Mouse (Mus musculus) liver (tissue): ENCODE data around the gene Lancl2.

Experiments used
- DNase-seq: peaks from one replicate; pipeline ENCODE4 v3.0.0-alpha.2; 2020; ENCODE audit warnings: mixed read lengths

Lancl2 gene

GRCm38 (mm10) chr6:57768948-57769525 lies 66.7 kb downstream of the Lancl2 start:
- no peak for DNase-seq

DNA sequence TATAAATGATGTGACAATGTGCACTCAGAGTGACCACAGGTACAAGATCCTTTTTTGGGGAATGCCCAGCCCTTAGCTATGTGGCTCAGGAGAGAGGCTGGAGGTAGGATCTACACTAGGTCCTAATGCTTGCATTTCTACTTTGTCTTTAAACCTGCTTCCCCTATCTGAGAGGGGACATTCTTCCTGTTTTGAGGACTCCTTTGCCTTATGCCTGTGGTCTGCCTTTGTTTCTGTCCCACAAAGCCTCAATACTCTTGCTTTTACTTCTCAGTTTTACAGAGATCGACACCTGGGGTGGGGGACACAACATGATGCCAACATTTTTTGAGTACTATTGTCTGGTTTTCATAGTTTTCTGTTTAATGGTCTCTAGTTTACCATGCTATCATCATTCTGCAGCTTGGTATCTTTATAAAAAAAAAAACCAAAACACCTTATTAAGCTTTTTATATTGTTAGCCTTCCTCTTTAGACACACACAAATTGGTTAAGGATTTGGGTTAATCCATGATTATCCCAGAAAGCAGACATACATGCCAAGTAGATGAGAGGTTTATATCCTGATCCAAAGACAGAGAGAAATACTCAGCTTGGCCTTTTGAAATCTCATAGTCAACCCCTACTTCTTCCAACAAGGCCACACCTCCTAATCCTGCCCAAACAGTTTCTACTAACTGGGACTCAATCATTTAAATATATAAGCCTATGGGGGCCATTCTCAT lies 68.3 kb downstream of the Lancl2 start:
- no peak for DNase-seq

DNA sequence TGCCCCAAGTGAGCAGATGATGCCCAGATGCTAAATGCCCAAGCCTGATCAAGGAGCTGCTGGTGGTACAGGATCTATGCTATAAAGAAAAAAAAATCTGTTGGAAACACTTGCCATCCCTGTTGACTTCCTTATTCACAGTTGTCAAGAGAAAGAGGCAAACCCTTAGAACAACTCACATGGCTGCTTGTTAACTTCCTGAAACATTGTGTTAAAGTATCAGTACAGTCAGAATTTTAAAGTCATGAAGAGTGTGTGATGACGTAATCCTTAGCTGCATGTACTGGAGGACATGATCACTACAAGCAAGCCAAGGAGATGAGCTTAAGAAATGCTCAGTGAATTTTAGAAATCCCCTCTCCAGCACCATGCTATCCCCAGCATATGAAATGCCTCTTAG lies 71.5 kb downstream of the Lancl2 start:
- DNase-seq, result no peak

DNA sequence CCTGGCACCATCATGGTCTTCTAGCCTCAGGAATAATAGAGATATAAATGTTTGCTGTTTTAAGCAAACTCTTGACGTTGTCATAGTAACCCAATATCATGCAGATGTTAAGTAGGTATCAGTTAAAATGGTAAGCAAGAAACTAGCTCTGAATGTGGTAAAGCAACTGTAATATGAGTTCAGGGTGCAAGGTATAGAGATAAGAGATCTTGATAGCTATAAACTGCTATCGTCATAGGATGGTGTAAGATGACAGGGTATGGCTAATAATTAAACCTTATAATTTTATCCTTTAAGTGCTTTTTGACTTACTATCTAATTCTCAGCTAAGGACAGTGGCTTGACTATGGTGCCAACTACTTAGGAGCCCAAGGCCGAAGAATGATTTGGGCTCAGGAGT lies 78.0 kb downstream of the Lancl2 start:
- no peak for DNase-seq

- DNase-seq, result no peak
Observed at GRCm38 (mm10) chr6:57782658-57783057, 80.3 kb downstream of the Lancl2 start.

DNA sequence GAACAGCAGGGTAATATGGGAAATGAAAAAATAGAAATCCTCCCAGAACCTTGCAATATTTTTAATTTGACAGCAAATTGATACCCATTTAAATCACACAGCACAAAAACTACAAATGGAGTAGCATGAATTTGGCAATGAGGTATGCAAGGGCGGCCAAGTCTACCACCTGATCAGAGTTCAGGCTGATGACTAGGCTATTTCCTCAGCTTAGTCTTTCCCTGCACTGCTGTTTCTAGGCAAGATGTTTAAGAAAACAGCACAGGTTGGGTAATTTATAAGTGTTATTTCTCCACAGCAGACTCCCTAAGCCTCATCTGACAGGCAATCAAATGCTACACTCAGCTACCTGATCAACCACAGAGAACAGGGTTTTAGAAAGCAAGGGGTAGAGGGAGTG lies 81.9 kb downstream of the Lancl2 start:
- DNase-seq, result no peak

DNA sequence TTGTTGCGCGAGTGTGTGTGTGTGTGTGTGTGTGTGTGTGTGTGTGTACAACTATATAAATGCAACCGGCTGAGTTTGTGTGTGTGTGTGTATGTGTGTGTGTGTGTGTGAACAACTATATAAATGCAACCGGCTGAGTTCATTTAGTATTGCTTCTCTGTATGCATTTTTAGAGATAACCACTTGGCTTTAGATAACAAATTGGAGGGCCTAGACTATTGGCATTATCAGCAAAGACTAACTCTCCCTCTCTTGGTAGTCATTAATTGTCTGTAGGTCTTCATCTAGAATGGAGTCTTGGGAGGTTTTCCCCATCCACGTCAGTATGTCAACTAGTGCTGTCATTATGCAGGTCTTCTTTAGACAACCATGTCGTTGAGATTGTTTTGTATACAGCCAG lies 85.0 kb downstream of the Lancl2 start:
- DNase-seq, result no peak
